Mouse (Mus musculus): ENCODE data around the gene Pdik1l. TPM values are rescaled to one million over a fixed set of nuclear protein-coding genes. Genes with fewer than 3 reads are reported as not detected.
"Not testable (repeated sequence)": the region's sequence is repeated elsewhere in the genome, so short reads cannot be mapped to it uniquely, and the experiment has no call there.

Pdik1l gene
- polyA plus RNA-seq, 1 experiment from 2014 or later, result 16.3 TPM

DNA sequence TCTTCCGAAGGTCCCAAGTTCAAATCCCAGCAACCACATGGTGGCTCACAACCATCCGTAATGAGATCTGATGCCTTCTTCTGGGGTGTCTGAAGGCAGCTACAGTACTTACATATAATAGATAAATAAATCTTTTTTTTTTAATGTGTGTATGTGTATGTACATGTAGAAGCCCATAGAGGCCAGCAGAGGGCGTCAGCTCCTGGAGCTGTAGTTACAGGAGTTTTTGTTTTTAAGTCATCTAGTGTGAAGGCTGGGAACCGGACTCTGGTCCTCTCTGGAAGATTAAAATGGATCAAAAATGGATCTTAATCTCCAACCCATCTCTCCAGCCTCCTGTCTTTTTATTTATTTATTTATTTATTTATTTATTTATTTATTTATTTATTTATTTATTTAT lies 8.4 kb upstream of the Pdik1l start:
- 83% methylated on average over 4 of the region's 4 CpGs for WGBS (ENCODE audit: insufficient replicate concordance)
- not testable (repeated sequence) for H3K27me3 ChIP-seq (ENCODE audit: control insufficient read depth, insufficient read depth, low read length); H3K36me3 ChIP-seq (ENCODE audit: control insufficient read depth, insufficient read depth, low read length); H3K4me3 ChIP-seq (ENCODE audit: low read depth, low read length); ATAC-seq (replicated peaks; ENCODE audit: insufficient number of reproducible peaks, low FRiP score, low TSS enrichment); H3K9me3 ChIP-seq (replicated peaks; ENCODE audit: control insufficient read depth, low read length); H3K9ac ChIP-seq (ENCODE audit: low read depth, low read length); H3K27ac ChIP-seq (ENCODE audit: low read depth, low read length); H3K4me2 ChIP-seq
- peaks cover 32% of the 10 kb centered on the region for H3K4me1 ChIP-seq (ENCODE audit: control insufficient read depth, insufficient read depth, low read length)

DNA sequence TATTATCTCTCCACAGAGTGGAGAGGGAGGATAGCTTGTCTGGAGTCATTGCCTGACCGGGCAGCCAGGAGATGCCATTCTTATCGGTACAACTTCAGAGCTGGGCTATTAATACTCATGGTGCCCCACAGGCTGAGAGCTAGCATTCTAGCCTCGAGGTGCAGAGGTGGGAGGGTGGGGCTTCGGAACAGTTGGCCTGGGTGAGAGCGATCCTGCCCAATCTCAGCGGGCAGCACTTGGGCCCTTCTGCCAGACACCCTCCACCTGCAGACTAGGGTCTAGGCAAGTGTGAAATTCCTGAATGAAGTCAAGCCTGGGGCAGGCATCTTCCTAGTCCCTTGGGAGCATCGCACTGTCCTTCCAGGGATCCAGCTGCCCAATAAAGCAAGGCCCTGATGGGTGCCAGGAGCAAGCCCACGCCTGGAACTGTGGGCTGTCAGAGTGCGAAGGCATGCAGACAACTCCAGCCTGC lies 6.0 kb upstream of the Pdik1l start:
- no peaks in the 10 kb centered on the region for H3K36me3 ChIP-seq (ENCODE audit: control insufficient read depth, insufficient read depth, low read length)
- 23% methylated on average over 9 of the region's 9 CpGs for WGBS (ENCODE audit: insufficient replicate concordance)
- ATAC-seq (replicated peaks; ENCODE audit: insufficient number of reproducible peaks, low FRiP score, low TSS enrichment), result peak; percentile 67
- 0 out of 2 replicates have a peak overlapping the region, but pooled peaks have one; percentile 1 for H3K9ac ChIP-seq (ENCODE audit: low read depth, low read length)
- no peaks in the 10 kb centered on the region; the same call in 1 of the 2 replicates for H3K9me3 ChIP-seq (replicated peaks; ENCODE audit: control insufficient read depth, low read length)
- H3K4me3 ChIP-seq (ENCODE audit: low read depth, low read length), result no peak overlapping the region
- peak overlapping the region; percentile 91 for H3K27ac ChIP-seq (ENCODE audit: low read depth, low read length)
- peak overlapping the region; percentile 47 for H3K4me2 ChIP-seq
- peaks cover 16% of the 10 kb centered on the region for H3K4me1 ChIP-seq (ENCODE audit: control insufficient read depth, insufficient read depth, low read length)
- H3K27me3 ChIP-seq (ENCODE audit: control insufficient read depth, insufficient read depth, low read length), result no peaks in the 10 kb centered on the region

DNA sequence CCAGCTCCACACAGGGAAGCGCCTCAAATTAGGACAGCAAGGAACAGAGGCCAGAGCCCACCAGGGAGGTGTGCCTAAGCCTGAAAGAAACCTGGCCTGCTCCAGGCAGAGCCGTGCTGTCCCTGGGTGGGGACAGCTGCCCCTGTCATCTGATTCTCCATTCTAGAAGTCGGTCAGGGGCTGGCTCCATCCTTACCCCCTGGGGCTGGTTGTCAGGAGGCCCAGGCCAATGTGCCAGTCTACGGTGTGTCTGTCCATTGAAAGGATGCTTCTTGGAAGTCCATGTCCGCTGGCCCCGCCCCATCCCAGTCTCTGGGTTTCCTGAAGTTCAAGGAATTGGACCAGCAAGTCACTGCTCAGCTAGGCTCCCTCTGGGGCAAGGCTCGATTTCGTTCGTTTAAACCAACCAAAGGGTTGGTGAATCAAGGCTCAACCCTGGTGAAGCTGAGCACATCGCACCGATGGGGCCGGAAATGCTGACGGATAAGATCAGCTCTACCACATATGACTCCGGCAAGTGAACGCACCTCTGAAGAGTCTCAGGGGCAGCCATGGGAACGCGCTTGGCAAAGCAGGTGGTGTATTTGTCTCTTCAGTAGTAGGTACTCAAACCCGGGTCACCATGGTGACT lies 5.5 kb upstream of the Pdik1l start:
- 41% methylated on average over 18 of the region's 18 CpGs for WGBS (ENCODE audit: insufficient replicate concordance)

DNA sequence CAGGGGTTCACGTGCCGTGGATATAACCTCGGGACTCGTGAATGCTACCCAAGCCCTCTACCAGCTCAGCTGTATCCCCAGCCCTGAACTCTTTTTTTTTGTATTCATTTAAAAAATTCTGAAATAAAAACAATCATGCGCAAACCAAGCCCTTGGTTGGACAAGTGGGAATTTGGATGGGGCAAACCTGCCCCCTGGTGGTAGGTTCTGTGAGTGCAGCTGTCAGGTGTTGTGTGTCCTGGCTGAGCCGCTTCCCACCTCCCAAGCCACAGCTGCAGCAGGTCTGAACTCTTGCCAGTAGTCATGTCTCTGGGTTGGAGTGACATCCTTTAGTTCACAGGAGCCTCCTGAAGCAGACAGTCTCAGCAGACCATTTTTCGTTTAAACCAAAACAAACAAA lies 4.4 kb upstream of the Pdik1l start:
- H3K4me2 ChIP-seq, result no peak overlapping the region
- H3K36me3 ChIP-seq (ENCODE audit: control insufficient read depth, insufficient read depth, low read length), result no peaks in the 10 kb centered on the region
- no peak for ATAC-seq (replicated peaks; ENCODE audit: insufficient number of reproducible peaks, low FRiP score, low TSS enrichment)
- no peaks in the 10 kb centered on the region; the same call in 1 of the 2 replicates for H3K9me3 ChIP-seq (replicated peaks; ENCODE audit: control insufficient read depth, low read length)
- no peak overlapping the region; the same call in 1 of the 2 replicates for H3K27ac ChIP-seq (ENCODE audit: low read depth, low read length)
- no peaks in the 10 kb centered on the region for H3K27me3 ChIP-seq (ENCODE audit: control insufficient read depth, insufficient read depth, low read length)
- no peak overlapping the region for H3K9ac ChIP-seq (ENCODE audit: low read depth, low read length)
- 22% methylated on average over 7 of the region's 7 CpGs for WGBS (ENCODE audit: insufficient replicate concordance)
- peaks cover 24% of the 10 kb centered on the region for H3K4me1 ChIP-seq (ENCODE audit: control insufficient read depth, insufficient read depth, low read length)
- H3K4me3 ChIP-seq (ENCODE audit: low read depth, low read length), result no peak overlapping the region

More for the DNA sequence above, 5.5 kb upstream of the Pdik1l start:
- Histone ChIP-seq H3K4me2 (peak overlapping the region; percentile 47), H3K4me3 (ENCODE audit: low read depth, low read length) (no peak overlapping the region), H3K9me3 (replicated peaks; ENCODE audit: control insufficient read depth, low read length) (no peaks in the 10 kb centered on the region; the same call in 1 of the 2 replicates), H3K27me3 (ENCODE audit: control insufficient read depth, insufficient read depth, low read length) (no peaks in the 10 kb centered on the region), H3K36me3 (ENCODE audit: control insufficient read depth, insufficient read depth, low read length) (no peaks in the 10 kb centered on the region), H3K4me1 (ENCODE audit: control insufficient read depth, insufficient read depth, low read length) (peaks cover 21% of the 10 kb centered on the region), H3K9ac (ENCODE audit: low read depth, low read length) (peak overlapping the region; percentile 8), H3K27ac (ENCODE audit: low read depth, low read length) (peak overlapping the region; percentile 91)
- peak; percentile 6; the same call in 1 of the 2 replicates for ATAC-seq (replicated peaks; ENCODE audit: insufficient number of reproducible peaks, low FRiP score, low TSS enrichment)

DNA sequence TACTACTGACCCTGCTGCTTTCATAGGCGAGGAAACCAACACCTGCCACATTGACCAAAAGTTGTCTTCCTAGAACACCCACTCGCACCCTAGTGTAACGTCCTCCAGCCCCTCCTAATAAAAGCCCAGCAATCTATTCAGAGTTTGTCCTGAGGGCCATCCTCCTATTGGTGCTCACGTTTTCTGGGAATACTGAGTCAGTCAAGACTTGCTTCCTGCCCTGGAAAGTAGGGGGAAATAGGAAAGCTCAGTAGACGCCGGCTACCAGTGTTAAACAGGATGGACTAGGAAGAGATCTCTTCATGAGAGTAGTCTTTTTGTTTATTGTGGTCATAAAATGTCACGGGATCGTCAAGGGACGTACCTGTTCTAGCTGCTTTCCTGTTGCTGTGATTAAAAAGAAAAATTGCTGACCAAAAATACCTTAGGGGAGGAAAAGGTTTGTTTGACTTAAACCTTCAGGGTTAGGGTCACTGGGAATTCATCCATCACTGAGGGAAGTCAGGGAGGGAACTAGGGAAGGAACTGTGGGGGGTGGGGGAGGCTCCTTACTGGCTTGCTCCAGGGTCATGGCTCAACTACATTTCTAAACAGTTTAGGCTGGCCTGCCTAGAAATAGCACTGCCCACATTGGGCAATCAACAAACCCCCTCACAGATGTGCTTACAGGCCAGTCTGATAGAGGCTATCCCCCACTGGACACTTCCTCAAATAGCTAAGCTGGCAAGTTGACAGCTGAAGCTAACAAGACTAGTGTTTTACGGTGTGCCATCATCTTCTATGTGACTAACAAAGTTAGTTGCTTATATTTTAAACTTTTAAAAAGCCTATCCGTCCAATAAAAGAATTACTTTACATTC lies 932 bp upstream of the Pdik1l start:
- peaks cover 4% of the 10 kb centered on the region; the same call in 1 of the 2 replicates for H3K36me3 ChIP-seq (ENCODE audit: control insufficient read depth, insufficient read depth, low read length)
- no peaks in the 10 kb centered on the region for H3K9me3 ChIP-seq (replicated peaks; ENCODE audit: control insufficient read depth, low read length)
- no peak for ATAC-seq (replicated peaks; ENCODE audit: insufficient number of reproducible peaks, low FRiP score, low TSS enrichment)
- WGBS (ENCODE audit: insufficient replicate concordance), result 34% methylated on average over 11 of the region's 11 CpGs
- peak overlapping the region; percentile 100 for H3K27ac ChIP-seq (ENCODE audit: low read depth, low read length)
- no peaks in the 10 kb centered on the region for H3K27me3 ChIP-seq (ENCODE audit: control insufficient read depth, insufficient read depth, low read length)
- H3K4me3 ChIP-seq (ENCODE audit: low read depth, low read length), result peak overlapping the region; percentile 99
- H3K4me1 ChIP-seq (ENCODE audit: control insufficient read depth, insufficient read depth, low read length), result peaks cover 35% of the 10 kb centered on the region
- peak overlapping the region; percentile 98 for H3K9ac ChIP-seq (ENCODE audit: low read depth, low read length)
- H3K4me2 ChIP-seq, result peak overlapping the region; percentile 72

DNA sequence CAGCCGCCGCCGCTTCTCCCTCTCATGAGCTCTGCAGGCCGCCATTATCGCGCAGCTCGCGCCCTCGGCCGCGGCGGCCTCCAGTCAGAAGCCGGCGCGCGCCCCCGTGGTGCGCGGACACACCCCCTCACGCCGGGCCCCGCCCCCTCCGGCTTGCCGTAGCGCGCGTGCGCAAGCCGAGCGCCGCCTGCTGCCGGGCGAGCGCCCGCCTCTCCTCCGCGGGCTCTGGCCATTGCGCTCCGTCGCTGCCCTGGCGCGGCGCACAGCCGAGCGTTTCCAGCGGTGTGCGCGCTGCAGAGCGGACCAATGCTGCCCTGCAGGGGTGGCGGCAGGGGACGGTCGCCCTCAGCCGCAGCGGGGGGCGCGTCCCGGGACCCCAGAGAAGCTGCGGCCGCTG lies 529 bp downstream of the Pdik1l start:
- Histone ChIP-seq H3K4me2 (peak overlapping the region; percentile 72), H3K27ac (ENCODE audit: low read depth, low read length) (peak overlapping the region; percentile 100), H3K36me3 (ENCODE audit: control insufficient read depth, insufficient read depth, low read length) (peaks cover 11% of the 10 kb centered on the region), H3K4me1 (ENCODE audit: control insufficient read depth, insufficient read depth, low read length) (peaks cover 25% of the 10 kb centered on the region), H3K27me3 (ENCODE audit: control insufficient read depth, insufficient read depth, low read length) (no peaks in the 10 kb centered on the region), H3K9ac (ENCODE audit: low read depth, low read length) (peak overlapping the region; percentile 98), H3K9me3 (replicated peaks; ENCODE audit: control insufficient read depth, low read length) (no peaks in the 10 kb centered on the region), H3K4me3 (ENCODE audit: low read depth, low read length) (peak overlapping the region; percentile 99)
- 0% methylated on average over 57 of the region's 59 CpGs for WGBS (ENCODE audit: insufficient replicate concordance)
- peak; percentile 90 for ATAC-seq (replicated peaks; ENCODE audit: insufficient number of reproducible peaks, low FRiP score, low TSS enrichment)

DNA sequence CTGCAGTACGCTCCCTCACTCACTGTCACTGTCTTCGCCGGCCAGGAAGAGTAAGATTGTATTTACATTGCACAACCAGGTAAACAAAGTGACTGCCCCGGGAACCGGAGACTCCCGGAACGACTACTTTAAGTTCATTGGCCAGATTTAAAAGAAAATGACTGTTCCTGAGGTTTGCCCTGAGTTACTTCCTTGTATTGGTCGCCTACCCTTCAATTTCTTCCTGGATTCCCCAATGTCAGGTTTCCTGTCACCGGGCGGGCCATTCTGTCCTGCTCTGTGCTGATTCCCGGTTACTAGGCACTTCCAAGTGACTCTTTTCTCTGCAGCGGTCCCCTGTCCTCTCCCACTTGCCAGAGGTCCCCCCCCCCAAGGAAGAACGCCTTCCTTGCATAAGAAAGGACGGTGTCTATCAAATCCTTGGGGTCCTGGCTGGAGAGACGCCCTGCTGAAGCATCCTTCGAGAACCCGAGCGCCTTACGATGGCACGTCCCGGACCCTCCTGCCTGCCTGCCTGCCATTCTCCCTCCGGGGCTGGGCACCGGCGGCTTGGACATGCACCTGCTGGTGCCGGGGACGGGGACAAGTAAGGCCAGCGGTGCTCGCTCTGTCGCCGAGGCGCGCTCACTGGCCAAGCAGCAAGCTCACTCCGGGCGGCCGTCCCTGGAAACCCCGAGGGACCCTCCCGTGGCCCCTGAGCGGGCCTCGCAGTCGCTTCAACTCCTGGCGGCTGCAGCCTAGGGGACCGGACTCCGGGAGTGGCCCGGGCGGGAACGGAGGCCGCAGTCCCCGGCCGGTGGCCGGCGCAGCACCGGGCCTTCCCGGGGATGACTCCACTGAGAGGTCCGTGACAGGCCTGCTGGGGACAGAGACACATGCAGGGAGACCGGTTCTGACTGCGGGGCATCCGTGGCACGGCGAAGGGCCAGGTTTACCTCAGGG lies 1.2 kb downstream of the Pdik1l start:
- Histone ChIP-seq H3K36me3 (ENCODE audit: control insufficient read depth, insufficient read depth, low read length) (peaks cover 11% of the 10 kb centered on the region), H3K4me2 (peak overlapping the region; percentile 72), H3K27me3 (ENCODE audit: control insufficient read depth, insufficient read depth, low read length) (no peaks in the 10 kb centered on the region), H3K4me3 (ENCODE audit: low read depth, low read length) (peak overlapping the region; percentile 99), H3K4me1 (ENCODE audit: control insufficient read depth, insufficient read depth, low read length) (peaks cover 25% of the 10 kb centered on the region), H3K9me3 (replicated peaks; ENCODE audit: control insufficient read depth, low read length) (no peaks in the 10 kb centered on the region), H3K9ac (ENCODE audit: low read depth, low read length) (peak overlapping the region; percentile 98), H3K27ac (ENCODE audit: low read depth, low read length) (peak overlapping the region; percentile 100)
- WGBS (ENCODE audit: insufficient replicate concordance), result 2% methylated on average over 58 of the region's 59 CpGs
- peak; percentile 29 for ATAC-seq (replicated peaks; ENCODE audit: insufficient number of reproducible peaks, low FRiP score, low TSS enrichment)

DNA sequence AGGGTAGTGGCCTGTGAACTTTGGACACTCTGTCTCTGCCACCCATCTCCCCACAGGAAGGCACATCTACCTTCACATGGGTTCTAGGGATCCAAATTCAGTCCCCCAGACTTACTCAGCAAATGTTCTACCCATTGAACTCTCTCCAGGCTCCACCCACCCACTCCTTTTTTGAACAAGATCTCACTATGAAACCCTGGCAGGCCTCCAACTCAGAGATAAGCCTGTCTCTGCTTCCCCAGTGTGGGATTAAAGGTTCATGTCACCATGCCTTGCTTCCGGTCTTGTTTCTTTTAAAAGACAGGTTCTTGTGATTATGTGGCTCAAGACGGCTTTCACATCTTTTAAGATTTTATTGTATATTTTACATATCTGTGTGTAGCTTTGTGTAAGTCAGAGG lies 2.8 kb downstream of the Pdik1l start:
- no peak for ATAC-seq (replicated peaks; ENCODE audit: insufficient number of reproducible peaks, low FRiP score, low TSS enrichment)
- Histone ChIP-seq H3K9ac (ENCODE audit: low read depth, low read length) (no peak overlapping the region), H3K4me3 (ENCODE audit: low read depth, low read length) (no peak overlapping the region), H3K36me3 (ENCODE audit: control insufficient read depth, insufficient read depth, low read length) (peaks cover 15% of the 10 kb centered on the region), H3K4me2 (peak overlapping the region; percentile 72), H3K27ac (ENCODE audit: low read depth, low read length) (no peak overlapping the region), H3K9me3 (replicated peaks; ENCODE audit: control insufficient read depth, low read length) (no peaks in the 10 kb centered on the region), H3K27me3 (ENCODE audit: control insufficient read depth, insufficient read depth, low read length) (no peaks in the 10 kb centered on the region), H3K4me1 (ENCODE audit: control insufficient read depth, insufficient read depth, low read length) (peaks cover 25% of the 10 kb centered on the region)
- WGBS (ENCODE audit: insufficient replicate concordance), result 58% methylated on average over 2 of the region's 2 CpGs

Measured in heart, embryonic 11.5 days (tissue).